Mouse (Mus musculus): Measurements from ENCODE around the gene 1110059E24Rik. TPM values are rescaled to one million over a fixed set of nuclear protein-coding genes. Genes with fewer than 3 reads are reported as not detected.

The 1110059E24Rik gene
- polyA plus RNA-seq (2014; fragmentation: Nextera tagmentation; extraction: Ambion mirVana), result 35.4 and 36.6 TPM in 2 replicates

GRCm38 (mm10) chr19:21652285-21653171 is at the start of gene 1110059E24Rik:
1110059E24Rik (minus strand) TSS chr19:21652976.
- 5% methylated on average over 52 of the region's 52 CpGs for WGBS
- DNase-seq (ENCODE audit: low spot score), result peak; percentile 93

GRCm38 (mm10) chr19:21680986-21681385 is 28.2 kb upstream of the 1110059E24Rik start:
- 94% methylated on average over 10 of the region's 10 CpGs for WGBS
- H3K9me3 ChIP-seq (ENCODE audit: control insufficient read depth, low read length), result no peaks in the 10 kb centered on the region
- no peak overlapping the region for H3K4me2 ChIP-seq
- H3K9ac ChIP-seq (ENCODE audit: low read depth, low read length), result no peak overlapping the region
- H3K27me3 ChIP-seq (replicated peaks; ENCODE audit: control insufficient read depth, insufficient read depth, low read length), result no peaks in the 10 kb centered on the region
- no peak for DNase-seq (ENCODE audit: low spot score)
- no peaks in the 10 kb centered on the region for H3K4me1 ChIP-seq (replicated peaks; ENCODE audit: control insufficient read depth, insufficient read depth, low read length)
- no peak overlapping the region for H3K4me3 ChIP-seq (ENCODE audit: low read depth, low read length)
- ATAC-seq (replicated peaks; ENCODE audit: low FRiP score), result no peak
- no peak overlapping the region for H3K27ac ChIP-seq (ENCODE audit: low read depth, low read length)
- 0 out of 2 replicates have a peak, but pooled peaks cover 5% of the 10 kb centered on the region for H3K36me3 ChIP-seq (ENCODE audit: control insufficient read depth, insufficient read depth, low read length)

More at GRCm38 (mm10) chr19:21652285-21653171, at the start of gene 1110059E24Rik:
- ATAC-seq (replicated peaks; ENCODE audit: low FRiP score), result peak; percentile 99
- Histone ChIP-seq H3K36me3 (ENCODE audit: control insufficient read depth, insufficient read depth, low read length) (no peaks in the 10 kb centered on the region), H3K27ac (ENCODE audit: low read depth, low read length) (peak within 1 kb of the TSS; percentile 95), H3K27me3 (replicated peaks; ENCODE audit: control insufficient read depth, insufficient read depth, low read length) (no peaks in the 10 kb centered on the region), H3K4me1 (replicated peaks; ENCODE audit: control insufficient read depth, insufficient read depth, low read length) (peaks cover 18% of the 10 kb centered on the region), H3K4me3 (ENCODE audit: low read depth, low read length) (peak within 1 kb of the TSS; percentile 93), H3K9ac (ENCODE audit: low read depth, low read length) (peak within 1 kb of the TSS; percentile 89), H3K9me3 (ENCODE audit: control insufficient read depth, low read length) (no peaks in the 10 kb centered on the region), H3K4me2 (peak within 1 kb of the TSS; percentile 89)

- no peak overlapping the region for H3K27ac ChIP-seq (ENCODE audit: low read depth, low read length)
- no peak overlapping the region for H3K4me3 ChIP-seq (ENCODE audit: low read depth, low read length)
- 0 out of 2 replicates have a peak, but pooled peaks cover 5% of the 10 kb centered on the region for H3K36me3 ChIP-seq (ENCODE audit: control insufficient read depth, insufficient read depth, low read length)
- no peaks in the 10 kb centered on the region for H3K27me3 ChIP-seq (replicated peaks; ENCODE audit: control insufficient read depth, insufficient read depth, low read length)
- no peak overlapping the region for H3K4me2 ChIP-seq
- DNase-seq (ENCODE audit: low spot score) (no peak), ATAC-seq (replicated peaks; ENCODE audit: low FRiP score) (no peak)
- no peaks in the 10 kb centered on the region for H3K4me1 ChIP-seq (replicated peaks; ENCODE audit: control insufficient read depth, insufficient read depth, low read length)
- H3K9me3 ChIP-seq (ENCODE audit: control insufficient read depth, low read length), result no peaks in the 10 kb centered on the region
- WGBS, result 89% methylated on average over 3 of the region's 3 CpGs
- H3K9ac ChIP-seq (ENCODE audit: low read depth, low read length), result no peak overlapping the region
Observed at GRCm38 (mm10) chr19:21680091-21680490, 27.3 kb upstream of the 1110059E24Rik start.

- no peak overlapping the region for H3K4me2 ChIP-seq
- H3K27ac ChIP-seq (ENCODE audit: low read depth, low read length), result no peak overlapping the region
- H3K9me3 ChIP-seq (ENCODE audit: control insufficient read depth, low read length), result no peaks in the 10 kb centered on the region
- 95% methylated on average over 17 of the region's 17 CpGs for WGBS
- H3K27me3 ChIP-seq (replicated peaks; ENCODE audit: control insufficient read depth, insufficient read depth, low read length), result no peaks in the 10 kb centered on the region
- no peaks in the 10 kb centered on the region; the same call in 1 of the 2 replicates for H3K4me1 ChIP-seq (replicated peaks; ENCODE audit: control insufficient read depth, insufficient read depth, low read length)
- no peak overlapping the region for H3K4me3 ChIP-seq (ENCODE audit: low read depth, low read length)
- no peaks in the 10 kb centered on the region for H3K36me3 ChIP-seq (ENCODE audit: control insufficient read depth, insufficient read depth, low read length)
- no peak for DNase-seq (ENCODE audit: low spot score)
- ATAC-seq (replicated peaks; ENCODE audit: low FRiP score), result no peak
- H3K9ac ChIP-seq (ENCODE audit: low read depth, low read length), result no peak overlapping the region
Observed at GRCm38 (mm10) chr19:21674354-21675096, 21.7 kb upstream of the 1110059E24Rik start.

GRCm38 (mm10) chr19:21669650-21670049 is 16.9 kb upstream of the 1110059E24Rik start:
- no peak overlapping the region for H3K4me2 ChIP-seq
- H3K9ac ChIP-seq (ENCODE audit: low read depth, low read length), result no peak overlapping the region
- ATAC-seq (replicated peaks; ENCODE audit: low FRiP score) (no peak), DNase-seq (ENCODE audit: low spot score) (no peak)
- H3K36me3 ChIP-seq (ENCODE audit: control insufficient read depth, insufficient read depth, low read length), result no peaks in the 10 kb centered on the region
- 94% methylated on average over 4 of the region's 4 CpGs for WGBS
- H3K27me3 ChIP-seq (replicated peaks; ENCODE audit: control insufficient read depth, insufficient read depth, low read length), result no peaks in the 10 kb centered on the region
- no peak overlapping the region for H3K4me3 ChIP-seq (ENCODE audit: low read depth, low read length)
- no peak overlapping the region for H3K27ac ChIP-seq (ENCODE audit: low read depth, low read length)
- H3K4me1 ChIP-seq (replicated peaks; ENCODE audit: control insufficient read depth, insufficient read depth, low read length), result no peaks in the 10 kb centered on the region; the same call in 1 of the 2 replicates
- H3K9me3 ChIP-seq (ENCODE audit: control insufficient read depth, low read length), result no peaks in the 10 kb centered on the region

- Histone ChIP-seq H3K4me1 (replicated peaks; ENCODE audit: control insufficient read depth, insufficient read depth, low read length) (no peaks in the 10 kb centered on the region), H3K4me2 (no peak overlapping the region), H3K36me3 (ENCODE audit: control insufficient read depth, insufficient read depth, low read length) (no peaks in the 10 kb centered on the region), H3K9ac (ENCODE audit: low read depth, low read length) (no peak overlapping the region), H3K4me3 (ENCODE audit: low read depth, low read length) (no peak overlapping the region), H3K9me3 (ENCODE audit: control insufficient read depth, low read length) (no peaks in the 10 kb centered on the region), H3K27ac (ENCODE audit: low read depth, low read length) (no peak overlapping the region), H3K27me3 (replicated peaks; ENCODE audit: control insufficient read depth, insufficient read depth, low read length) (no peaks in the 10 kb centered on the region)
- 75% methylated on average over 4 of the region's 4 CpGs for WGBS
- ATAC-seq (replicated peaks; ENCODE audit: low FRiP score) (no peak), DNase-seq (ENCODE audit: low spot score) (no peak)
Observed at GRCm38 (mm10) chr19:21663756-21664456, 11.1 kb upstream of the 1110059E24Rik start.

- Histone ChIP-seq H3K4me1 (replicated peaks; ENCODE audit: control insufficient read depth, insufficient read depth, low read length) (no peaks in the 10 kb centered on the region), H3K9me3 (ENCODE audit: control insufficient read depth, low read length) (no peaks in the 10 kb centered on the region), H3K36me3 (ENCODE audit: control insufficient read depth, insufficient read depth, low read length) (no peaks in the 10 kb centered on the region), H3K4me3 (ENCODE audit: low read depth, low read length) (no peak overlapping the region), H3K9ac (ENCODE audit: low read depth, low read length) (no peak overlapping the region), H3K4me2 (no peak overlapping the region), H3K27me3 (replicated peaks; ENCODE audit: control insufficient read depth, insufficient read depth, low read length) (no peaks in the 10 kb centered on the region), H3K27ac (ENCODE audit: low read depth, low read length) (no peak overlapping the region)
- DNase-seq (ENCODE audit: low spot score) (no peak), ATAC-seq (replicated peaks; ENCODE audit: low FRiP score) (no peak)
- WGBS, result 86% methylated on average over 1 of the region's 1 CpGs
Observed at GRCm38 (mm10) chr19:21660734-21661133, 8.0 kb upstream of the 1110059E24Rik start.

- Histone ChIP-seq H3K4me1 (replicated peaks; ENCODE audit: control insufficient read depth, insufficient read depth, low read length) (peaks cover 15% of the 10 kb centered on the region), H3K4me3 (ENCODE audit: low read depth, low read length) (peak overlapping the region; percentile 93), H3K9ac (ENCODE audit: low read depth, low read length) (no peak overlapping the region), H3K9me3 (ENCODE audit: control insufficient read depth, low read length) (no peaks in the 10 kb centered on the region), H3K27me3 (replicated peaks; ENCODE audit: control insufficient read depth, insufficient read depth, low read length) (no peaks in the 10 kb centered on the region), H3K27ac (ENCODE audit: low read depth, low read length) (no peak overlapping the region), H3K4me2 (peak overlapping the region; percentile 75), H3K36me3 (ENCODE audit: control insufficient read depth, insufficient read depth, low read length) (no peaks in the 10 kb centered on the region)
- DNase-seq (ENCODE audit: low spot score) (no peak), ATAC-seq (replicated peaks; ENCODE audit: low FRiP score) (no peak)
- WGBS, result 55% methylated on average over 7 of the region's 7 CpGs
Observed at GRCm38 (mm10) chr19:21654788-21655187, 2.0 kb upstream of the 1110059E24Rik start.

All from liver, embryonic 11.5 days (tissue).